Mouse (Mus musculus): ENCODE measurements around the gene 2010300C02Rik.
"Not testable (repeated sequence)": the region's sequence is repeated elsewhere in the genome, so short reads cannot be mapped to it uniquely, and the experiment has no call there.

The 2010300C02Rik gene

GRCm38 (mm10) chr1:37630412-37631210, 89.3 kb downstream of the 2010300C02Rik start:
- DNase-seq (ENCODE audit: extremely low read depth, low read depth, low spot score) = no peak

DNA sequence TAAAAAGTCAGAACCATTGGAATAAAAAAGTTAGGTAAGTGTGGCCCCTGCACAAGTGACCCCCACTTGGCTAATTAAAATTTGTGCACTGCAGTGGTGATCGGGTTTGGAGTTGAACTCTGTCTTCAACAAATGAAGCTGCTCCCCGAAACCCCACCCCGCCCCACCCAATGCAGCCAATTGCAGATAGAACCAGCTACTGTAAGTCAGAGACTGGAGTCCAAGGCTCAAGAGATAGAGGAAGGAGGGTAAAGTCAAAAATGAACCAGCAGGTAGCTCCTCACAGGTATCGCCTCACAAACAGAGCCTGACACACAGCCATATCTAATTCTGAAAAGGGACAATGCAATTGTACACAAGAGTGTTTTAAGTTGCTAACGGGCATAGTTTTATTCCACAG, 90.0 kb downstream of the 2010300C02Rik start:
- no peak for DNase-seq (ENCODE audit: extremely low read depth, low read depth, low spot score)

GRCm38 (mm10) chr1:37628749-37629148, 91.1 kb downstream of the 2010300C02Rik start:
- no peak for DNase-seq (ENCODE audit: extremely low read depth, low read depth, low spot score)

GRCm38 (mm10) chr1:37624185-37624584, 95.7 kb downstream of the 2010300C02Rik start:
- DNase-seq (ENCODE audit: extremely low read depth, low read depth, low spot score) = no peak

DNA sequence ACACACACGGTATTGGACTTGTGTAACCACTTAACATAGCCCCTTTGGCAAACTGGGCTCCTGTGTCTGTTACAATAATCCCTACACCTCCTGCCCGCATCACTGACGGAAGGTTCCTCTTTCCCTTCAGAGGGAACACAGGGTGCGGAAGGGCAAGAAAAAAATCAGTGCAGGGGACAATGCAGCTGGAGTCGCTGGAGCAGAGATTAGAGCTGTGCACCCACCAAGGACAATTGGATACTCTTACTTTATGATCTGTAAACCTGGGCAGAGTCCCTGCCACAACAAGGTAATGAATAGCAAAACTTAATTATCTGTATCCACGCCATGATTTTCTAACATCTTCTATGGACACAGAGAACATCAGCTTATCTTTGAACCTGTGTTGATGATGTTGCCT, 97.8 kb downstream of the 2010300C02Rik start:
- DNase-seq (ENCODE audit: extremely low read depth, low read depth, low spot score) = no peak

DNA sequence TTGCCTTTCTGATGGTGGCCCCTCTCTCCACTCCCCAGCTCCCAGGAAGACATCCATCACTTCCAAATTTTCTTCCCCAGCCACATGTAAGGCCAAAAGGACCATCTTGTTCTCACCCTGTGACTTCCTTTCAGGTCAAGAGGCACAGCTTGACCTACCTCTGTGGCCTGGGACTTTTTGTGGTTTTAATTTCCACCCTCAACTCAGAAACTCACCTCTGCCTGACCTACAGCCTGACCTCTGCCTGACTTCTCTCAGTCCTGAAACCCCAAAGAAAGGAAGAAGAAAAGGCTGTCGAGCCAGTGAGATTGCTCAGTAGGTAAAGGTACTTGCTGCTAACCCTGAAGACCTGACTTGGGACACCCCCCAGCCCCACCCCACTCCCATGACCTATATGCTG, 100.3 kb downstream of the 2010300C02Rik start:
- DNase-seq (ENCODE audit: extremely low read depth, low read depth, low spot score) = no peak

DNA sequence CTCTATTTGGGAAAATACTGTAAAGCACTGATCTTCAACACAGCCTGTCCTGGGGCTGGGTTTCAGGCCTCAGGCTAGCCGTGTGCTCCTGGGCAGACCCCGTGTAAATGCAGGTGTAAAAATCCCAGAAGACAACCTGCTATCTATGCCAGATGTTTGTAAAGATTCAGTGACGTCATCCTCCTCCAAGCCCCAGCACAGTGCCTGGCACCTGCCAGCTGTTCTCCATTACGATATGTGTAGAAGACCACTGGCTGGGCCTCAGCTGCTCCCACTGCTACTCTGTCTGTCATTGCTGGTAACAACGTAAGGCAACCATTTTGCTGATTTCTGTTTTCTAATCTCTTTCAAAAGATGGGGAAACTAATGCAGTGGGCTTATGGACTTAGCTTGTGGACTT, 102.8 kb downstream of the 2010300C02Rik start:
- DNase-seq (ENCODE audit: extremely low read depth, low read depth, low spot score) = no peak

DNA sequence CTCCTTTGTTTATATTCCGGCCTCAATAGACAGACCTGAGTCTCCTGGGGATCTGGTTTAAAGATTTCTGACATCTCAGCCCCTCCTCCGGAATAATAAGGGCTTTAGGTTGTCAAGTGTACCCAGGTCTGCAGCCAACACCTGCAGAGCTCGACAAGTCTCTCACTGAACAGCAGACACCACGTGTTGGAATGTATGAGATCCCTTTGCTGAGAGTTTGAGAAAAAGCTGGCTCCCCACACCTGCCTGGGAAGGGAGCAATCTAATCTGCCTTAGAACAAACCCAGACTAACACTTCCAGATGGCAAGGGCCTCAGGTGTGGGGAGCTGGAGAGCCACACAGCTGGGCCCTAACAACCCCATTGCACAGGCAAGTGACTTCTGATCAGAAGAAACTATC, 103.3 kb downstream of the 2010300C02Rik start:
- DNase-seq (ENCODE audit: extremely low read depth, low read depth, low spot score) = no peak

DNA sequence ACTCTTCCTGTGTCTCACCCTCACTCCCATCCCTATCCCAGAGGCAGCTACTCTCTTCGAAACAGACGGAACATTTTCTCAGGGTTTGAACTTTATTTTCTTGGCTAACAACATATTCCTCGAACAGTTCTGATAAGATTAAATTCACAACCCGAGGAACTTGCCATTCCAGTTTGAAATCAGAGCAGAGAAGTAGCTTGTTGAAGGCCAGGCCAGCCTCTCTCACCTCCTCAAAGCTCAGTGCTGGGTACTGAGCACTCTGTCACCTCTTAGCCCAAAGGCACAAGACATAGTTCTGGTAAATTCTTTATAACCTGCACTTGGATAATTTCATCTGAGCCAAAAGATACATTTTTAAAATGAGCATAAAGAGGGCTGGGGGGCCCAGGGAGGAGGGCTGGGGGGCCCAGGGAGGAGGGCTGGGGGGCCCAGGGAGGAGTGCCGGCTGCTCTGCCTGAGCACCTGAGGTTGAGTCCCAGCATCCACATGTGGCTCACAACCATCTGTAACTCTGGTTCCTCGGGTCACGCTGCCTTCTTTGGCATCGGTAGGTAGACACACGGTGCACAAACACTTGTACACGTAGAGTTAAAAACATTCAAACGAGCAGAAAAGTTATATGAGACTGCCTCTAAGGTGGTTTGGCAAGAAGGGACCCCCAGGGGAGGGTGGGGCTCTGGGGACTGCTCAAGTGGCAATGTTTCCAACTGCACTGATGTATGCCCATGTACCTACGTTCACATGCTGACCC, 104.4 kb downstream of the 2010300C02Rik start:
- no peak for DNase-seq (ENCODE audit: extremely low read depth, low read depth, low spot score)

DNA sequence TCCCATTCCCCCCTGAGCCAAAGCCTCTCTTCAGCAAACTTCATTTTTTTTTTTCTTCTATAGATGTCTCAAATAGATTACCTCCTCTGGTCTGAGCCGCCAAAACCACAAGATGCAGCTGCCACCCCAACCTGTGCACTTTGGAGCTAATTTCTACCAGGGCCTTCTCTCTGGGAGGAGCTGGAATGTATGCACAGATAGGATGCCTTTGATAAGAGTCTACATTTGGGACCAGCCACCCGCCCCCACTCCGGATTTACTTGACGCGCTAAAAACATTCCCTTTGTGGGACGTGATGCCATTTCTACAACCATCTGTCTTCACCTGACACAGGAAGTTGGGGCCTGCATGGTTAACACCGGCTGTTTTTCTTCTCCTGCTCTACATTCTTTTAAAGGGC, 105.0 kb downstream of the 2010300C02Rik start:
- no peak for DNase-seq (ENCODE audit: extremely low read depth, low read depth, low spot score)

- DNase-seq (ENCODE audit: extremely low read depth, low read depth, low spot score) = no peak
These were observed 105.8 kb downstream of the 2010300C02Rik start for GRCm38 (mm10) chr1:37614130-37614529.

DNA sequence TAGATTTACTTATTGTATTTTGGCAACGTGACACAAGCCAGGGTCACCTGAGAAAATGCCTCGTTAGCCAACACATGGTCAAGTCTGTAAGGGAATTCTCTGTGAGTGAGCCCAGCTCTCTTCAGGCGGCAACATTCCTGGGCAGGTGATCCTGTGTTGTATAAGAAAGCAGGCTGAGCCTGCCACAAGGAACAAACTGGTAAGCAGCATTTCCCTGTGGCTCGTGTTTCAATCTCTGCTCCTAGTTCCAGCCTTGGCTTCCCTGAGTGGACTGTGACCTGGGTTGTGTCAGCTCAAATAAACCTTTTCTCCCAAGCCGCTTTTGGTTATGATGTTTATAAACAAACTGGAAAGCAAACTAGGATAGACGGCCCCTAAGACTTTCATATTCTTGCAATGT, 108.9 kb downstream of the 2010300C02Rik start:
- no peak for DNase-seq (ENCODE audit: extremely low read depth, low read depth, low spot score)

DNA sequence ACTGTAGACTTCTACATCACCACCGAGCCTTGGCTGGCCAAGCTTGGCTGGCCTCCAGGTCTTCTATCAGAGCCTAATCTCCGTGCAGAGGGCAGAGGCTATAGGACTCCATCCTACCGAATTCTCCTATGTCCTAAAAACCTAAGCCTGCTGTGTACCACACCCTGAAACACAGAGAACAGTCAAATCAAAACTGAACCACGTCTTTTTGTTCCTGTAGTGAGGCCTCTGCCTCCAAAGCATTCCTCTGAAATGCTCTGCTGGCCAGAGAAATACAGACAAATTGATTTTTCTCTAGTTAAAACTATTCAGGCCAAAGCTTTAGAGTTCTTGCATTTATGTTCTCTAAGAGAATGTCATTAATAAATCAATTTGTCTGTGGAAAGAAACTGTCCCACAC, 109.6 kb downstream of the 2010300C02Rik start:
- DNase-seq (ENCODE audit: extremely low read depth, low read depth, low spot score) = no peak

DNA sequence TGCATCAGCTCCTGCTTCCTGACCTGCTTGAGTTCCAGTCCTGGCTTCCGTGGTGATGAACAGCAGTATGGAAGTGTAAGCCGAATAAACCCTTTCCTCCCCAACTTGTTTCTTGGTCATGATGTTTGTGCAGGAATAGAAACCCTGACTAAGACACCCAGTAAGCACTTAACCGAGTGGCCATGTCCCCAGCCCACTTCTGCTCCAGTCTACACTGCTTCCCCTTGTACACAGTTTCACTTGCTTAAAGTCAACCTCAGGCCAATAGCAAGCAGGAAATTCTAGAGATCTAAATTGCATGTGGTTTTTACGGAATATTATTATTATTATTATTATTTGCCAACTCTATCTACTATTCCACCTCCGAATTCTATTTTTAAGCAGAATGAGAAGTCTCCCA, 114.2 kb downstream of the 2010300C02Rik start:
- not testable (repeated sequence) for DNase-seq (ENCODE audit: extremely low read depth, low read depth, low spot score)

DNA sequence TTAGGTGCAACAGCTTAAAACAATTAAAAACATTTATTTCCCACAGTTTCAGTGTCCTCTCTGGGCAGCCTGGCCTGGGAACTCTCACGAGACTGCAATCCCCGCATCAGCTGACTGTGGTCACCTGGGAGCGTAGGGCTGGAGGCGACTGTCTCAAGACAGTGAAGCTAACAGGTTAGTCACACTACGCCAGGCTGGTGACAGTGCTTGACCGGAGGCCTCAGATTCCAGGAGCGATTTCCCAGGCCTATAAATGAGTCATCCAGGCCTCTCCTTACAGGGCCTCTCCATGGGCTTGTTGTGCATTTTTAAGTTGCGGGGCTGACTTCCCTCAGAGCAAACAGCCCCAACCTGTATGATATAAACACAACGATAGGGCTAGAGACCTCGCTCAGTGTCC, 116.7 kb downstream of the 2010300C02Rik start:
- DNase-seq (ENCODE audit: extremely low read depth, low read depth, low spot score) = no peak

GRCm38 (mm10) chr1:37602268-37602667, 117.6 kb downstream of the 2010300C02Rik start:
- no peak for DNase-seq (ENCODE audit: extremely low read depth, low read depth, low spot score)

DNA sequence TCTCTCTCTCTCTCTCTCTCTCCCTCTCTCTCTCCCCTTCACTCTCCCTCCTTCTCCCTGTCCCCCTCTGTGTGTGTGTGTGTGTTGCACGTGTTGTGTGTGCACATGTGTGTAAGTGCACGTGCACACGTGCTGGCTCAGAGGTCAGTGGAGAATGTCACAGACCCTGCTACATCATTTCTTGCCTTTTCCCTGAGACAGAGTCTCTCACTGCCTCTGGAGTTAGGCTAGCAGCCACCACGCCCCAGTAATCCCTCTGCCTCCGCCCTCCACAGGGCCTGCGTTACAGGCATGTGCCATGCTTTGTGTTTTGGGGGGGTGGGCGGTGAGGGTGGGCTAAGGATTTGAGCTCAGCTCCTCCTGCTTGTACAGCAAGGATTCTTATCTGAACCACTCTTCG, 118.4 kb downstream of the 2010300C02Rik start:
- no peak for DNase-seq (ENCODE audit: extremely low read depth, low read depth, low spot score)

DNA sequence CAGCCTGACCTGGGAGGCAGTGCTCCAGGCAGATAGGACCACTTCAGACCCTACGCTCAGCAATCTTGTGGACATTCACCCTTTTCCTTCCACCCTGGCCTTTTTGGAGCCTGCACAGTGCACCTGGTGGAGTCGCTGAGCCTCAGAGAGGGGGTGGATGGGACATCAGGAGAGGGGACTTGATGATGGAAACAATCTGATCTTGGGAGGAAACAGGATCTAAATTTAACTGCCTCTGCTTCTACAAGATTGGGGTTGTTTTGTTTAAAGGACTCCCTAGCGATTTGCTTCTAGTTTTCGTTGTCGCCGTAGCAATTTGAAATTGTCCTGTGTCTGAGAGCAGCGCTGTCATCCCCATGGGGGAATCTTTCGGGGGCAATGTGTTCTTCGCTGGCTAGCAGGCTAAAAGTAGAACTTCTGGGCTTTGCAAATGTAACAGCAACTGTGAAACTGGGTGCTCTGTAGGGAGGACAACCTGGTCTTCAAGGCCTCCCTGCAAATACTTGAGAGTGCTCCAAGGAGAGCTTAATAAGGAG, 119.2 kb downstream of the 2010300C02Rik start:
- no peak for DNase-seq (ENCODE audit: extremely low read depth, low read depth, low spot score)

GRCm38 (mm10) chr1:37598986-37599385, 120.9 kb downstream of the 2010300C02Rik start:
- no peak for DNase-seq (ENCODE audit: extremely low read depth, low read depth, low spot score)

DNA sequence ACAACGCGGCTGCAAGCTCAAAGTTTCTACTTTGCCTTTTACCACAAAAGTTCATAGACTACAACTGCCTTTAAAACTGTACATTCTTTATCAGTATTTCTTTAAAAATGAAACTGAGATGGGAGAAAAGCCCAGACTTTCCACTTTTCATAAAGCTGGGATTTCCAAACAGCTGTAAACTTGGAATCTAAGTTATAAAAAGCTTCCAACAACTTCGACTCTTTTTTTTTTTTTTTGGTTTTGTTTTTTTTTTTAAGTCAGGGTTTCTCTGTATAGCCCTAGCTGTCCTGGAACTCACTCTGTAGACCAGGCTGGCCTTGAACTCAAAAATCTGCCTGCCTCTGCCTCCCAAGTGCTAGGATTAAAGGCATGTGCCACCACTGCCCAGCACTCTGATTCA, 125.1 kb downstream of the 2010300C02Rik start:
- DNase-seq (ENCODE audit: extremely low read depth, low read depth, low spot score) = not testable (repeated sequence)

GRCm38 (mm10) chr1:37585809-37586480, 133.9 kb downstream of the 2010300C02Rik start:
- no peak for DNase-seq (ENCODE audit: extremely low read depth, low read depth, low spot score)
